Mouse (Mus musculus) liver, embryonic 14.5 days (tissue): ENCODE measurements around the gene Pde8b. TPM values are rescaled to one million over a fixed set of nuclear protein-coding genes. Genes with fewer than 3 reads are reported as not detected.

Source experiments
- ATAC-seq: fragments of 200-750 bp; cut with Nextera tagmentation; 2 replicates; pipeline ENCODE4 v1.8.0; 2017; ENCODE audit warnings: moderate number of reproducible peaks, mild to moderate bottlenecking, moderate library complexity; ENCODE audit not compliant: insufficient read depth
- DNase-seq, 3 experiments: peaks; one replicate each; pipeline ENCODE4 v3.0.0-alpha.2; 2012 to 2013; ENCODE audit warnings: low read depth in 3 of 3, low spot score in 3 of 3
- H3K27ac ChIP-seq: fragments of 300-500 bp; sonication (generic); 2 replicates; pipeline ENCODE4 v1.5.1; 2014; ENCODE audit warnings: moderate library complexity, mild to moderate bottlenecking, control low read depth, inconsistent platforms
- H3K27me3 ChIP-seq: fragments of 300-500 bp; sonication (generic); 2 replicates; pipeline ENCODE4 v1.6.1; 2014; ENCODE audit warnings: mild to moderate bottlenecking, low read length, moderate library complexity; ENCODE audit not compliant: control insufficient read depth, insufficient read depth
- H3K36me3 ChIP-seq: fragments of 300-500 bp; sonication (generic); replicated peaks from 2 replicates; pipeline ENCODE4 v1.6.1; 2014; ENCODE audit warnings: low read depth; ENCODE audit not compliant: control insufficient read depth, insufficient read depth
- H3K4me1 ChIP-seq, 2 experiments: fragments of 200-500 bp in 1 of 2; fragments of 300-500 bp in 1 of 2; sonication (generic) in 1 of 2; replicated peaks; 2 replicates each; pipeline ENCODE4 v1.6.1; 2012 to 2014; ENCODE audit warnings: antibody characterized with exemption in 1 of 2, inconsistent platforms in 1 of 2, low read length in 1 of 2; ENCODE audit not compliant: control insufficient read depth in 2 of 2, insufficient read depth in 2 of 2
- H3K4me2 ChIP-seq: fragments of 300-500 bp; sonication (generic); 2 replicates; pipeline ENCODE4 v1.6.1; 2014; ENCODE audit warnings: low read depth, mild to moderate bottlenecking, control low read depth, moderate library complexity
- H3K4me3 ChIP-seq, 2 experiments: fragments of 200-500 bp in 1 of 2; fragments of 300-500 bp in 1 of 2; sonication (generic) in 1 of 2; 2 replicates each; pipeline ENCODE4 v1.5.1; 2012 to 2014; ENCODE audit warnings: low read depth in 2 of 2, low read length in 2 of 2, mild to moderate bottlenecking in 2 of 2, control low read depth in 1 of 2, inconsistent platforms in 1 of 2, moderate library complexity in 1 of 2; ENCODE audit not compliant: insufficient read depth in 1 of 2
- H3K9ac ChIP-seq: fragments of 300-500 bp; sonication (generic); replicated peaks from 2 replicates; pipeline ENCODE4 v1.6.1; 2014; ENCODE audit warnings: mild to moderate bottlenecking, control low read depth, moderate library complexity
- H3K9me3 ChIP-seq: fragments of 300-500 bp; sonication (generic); 2 replicates; pipeline ENCODE4 v1.6.1; 2016; ENCODE audit warnings: low read length, mixed read lengths; ENCODE audit not compliant: control insufficient read depth
- CTCF ChIP-seq: IDR thresholded peaks from 2 replicates; pipeline ENCODE4 v1.5.1; 2016; ENCODE audit warnings: antibody characterized with exemption, low read depth, control low read depth
- EP300 ChIP-seq: IDR thresholded peaks from 2 replicates; pipeline ENCODE4 v1.6.1; 2016; ENCODE audit warnings: antibody characterized with exemption, low read depth
- WGBS: fragments of 180-500 bp; shearing (Covaris S2); extraction: QIAGEN DNeasy Blood & Tissue Kit; methylation state at CpG from one replicate; pipeline ENCODE4 v1.1.7; 2014; ENCODE audit not compliant: insufficient replicate concordance; 5-methylcytosine and 5-hydroxymethylcytosine counted together
- polyA plus RNA-seq, 2 experiments: library from polyadenylated mRNA; depleted of rRNA in 1 of 2; stranded (reverse) in 1 of 2; unstranded in 1 of 2; fragments of >200 nt; fragmentation: Nextera tagmentation in 1 of 2; extraction: Ambion mirVana in 1 of 2; gene quantifications; 2 replicates each; pipeline versions ENCODE4 v1.2.1 to v1.2.3; 2012 to 2014

Gene Pde8b
- polyA plus RNA-seq, 2 experiments, result 0.37 to 0.40 TPM

- 0 out of 4 replicates have a peak, but pooled peaks cover 0 to 2% of the 10 kb centered on the region in 2 experiments for H3K4me1 ChIP-seq
- WGBS, result 45% methylated on average over 14 of the region's 14 CpGs
- no peak overlapping the region for H3K27ac ChIP-seq
- H3K9ac ChIP-seq, result no peak overlapping the region
- no peak overlapping the region for H3K4me2 ChIP-seq
- ATAC-seq (no peak), DNase-seq (no peak)
- no peaks in the 10 kb centered on the region for H3K27me3 ChIP-seq
- no peaks in the 10 kb centered on the region for H3K9me3 ChIP-seq
- no peak for TF ChIP-seq EP300
- TF ChIP-seq CTCF, result no peak
- no peaks in the 10 kb centered on the region for H3K36me3 ChIP-seq
- no peak overlapping the region for H3K4me3 ChIP-seq
Observed at GRCm38 (mm10) chr13:95091546-95092445, 158.3 kb downstream of the Pde8b start.

GRCm38 (mm10) chr13:95087358-95087787 lies 162.8 kb downstream of the Pde8b start:
- no peak for ATAC-seq
- WGBS, result 61% methylated on average over 8 of the region's 8 CpGs
- no peak overlapping the region for H3K4me2 ChIP-seq
- no peaks in the 10 kb centered on the region for H3K36me3 ChIP-seq
- TF ChIP-seq EP300 (no peak), CTCF (no peak)
- 0 out of 4 replicates have a peak, but pooled peaks cover 0 to 2% of the 10 kb centered on the region in 2 experiments for H3K4me1 ChIP-seq
- H3K27ac ChIP-seq, result no peak overlapping the region
- H3K9ac ChIP-seq, result no peak overlapping the region
- H3K4me3 ChIP-seq, result no peak overlapping the region
- no peaks in the 10 kb centered on the region for H3K9me3 ChIP-seq
- H3K27me3 ChIP-seq, result no peaks in the 10 kb centered on the region
- no peak for DNase-seq

- no peak overlapping the region for H3K27ac ChIP-seq
- no peak for TF ChIP-seq CTCF
- no peak for TF ChIP-seq EP300
- no peaks in the 10 kb centered on the region for H3K9me3 ChIP-seq
- no peak overlapping the region for H3K4me3 ChIP-seq
- 53% methylated on average over 5 of the region's 5 CpGs for whole genome bisulfite sequencing
- no peaks in the 10 kb centered on the region for H3K27me3 ChIP-seq
- no peaks in the 10 kb centered on the region for H3K4me1 ChIP-seq
- H3K9ac ChIP-seq, result no peak overlapping the region
- no peaks in the 10 kb centered on the region for H3K36me3 ChIP-seq
- no peak overlapping the region for H3K4me2 ChIP-seq
- DNase-seq (no peak), ATAC-seq (no peak)
Observed at GRCm38 (mm10) chr13:95086033-95086432, 164.1 kb downstream of the Pde8b start.

- Histone ChIP-seq H3K4me1 (no peaks in the 10 kb centered on the region), H3K4me2 (no peak overlapping the region), H3K9ac (no peak overlapping the region), H3K4me3 (no peak overlapping the region), H3K27ac (no peak overlapping the region), H3K36me3 (no peaks in the 10 kb centered on the region), H3K27me3 (no peaks in the 10 kb centered on the region), H3K9me3 (no peaks in the 10 kb centered on the region)
- WGBS, result 67% methylated on average over 3 of the region's 3 CpGs
- TF ChIP-seq CTCF, result no peak
- TF ChIP-seq EP300, result no peak
- ATAC-seq (no peak), DNase-seq (no peak)
Observed at GRCm38 (mm10) chr13:95082611-95083010, 167.5 kb downstream of the Pde8b start.

- no peak overlapping the region for H3K27ac ChIP-seq
- TF ChIP-seq EP300 (no peak), CTCF (no peak)
- WGBS, result 82% methylated on average over 7 of the region's 7 CpGs
- H3K4me1 ChIP-seq, result no peaks in the 10 kb centered on the region
- DNase-seq (no peak), ATAC-seq (no peak)
- no peak overlapping the region for H3K4me2 ChIP-seq
- H3K9ac ChIP-seq, result no peak overlapping the region
- no peaks in the 10 kb centered on the region for H3K36me3 ChIP-seq
- H3K9me3 ChIP-seq, result no peaks in the 10 kb centered on the region
- no peaks in the 10 kb centered on the region for H3K27me3 ChIP-seq
- H3K4me3 ChIP-seq, result no peak overlapping the region
Observed at GRCm38 (mm10) chr13:95081082-95081481, 169.1 kb downstream of the Pde8b start.
